Mouse (Mus musculus): Measurements from ENCODE around the gene Slc35e4.

DNA sequence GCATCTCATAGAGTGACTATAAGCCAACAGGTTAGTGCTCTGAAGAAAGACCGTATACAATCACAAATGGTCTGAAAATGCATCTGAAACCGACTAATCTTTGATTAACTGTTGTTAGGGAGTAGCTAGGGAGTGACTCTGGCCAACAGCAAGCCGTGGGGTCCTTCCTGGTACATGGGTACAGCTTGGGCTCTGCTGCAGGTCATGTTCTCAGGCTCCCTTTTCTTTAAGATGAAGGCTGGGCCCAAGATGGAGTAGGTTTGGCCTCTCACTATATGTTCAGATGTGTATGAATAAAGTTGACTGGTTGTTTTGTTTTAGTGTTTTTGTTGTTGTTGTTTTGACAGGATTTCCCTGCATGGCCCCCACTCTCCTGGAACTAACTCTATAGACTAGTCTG, 47.3 kb upstream of the Slc35e4 start:
- TF ChIP-seq POLR2A (IDR thresholded peaks at IDR 0.05; ENCODE audit: insufficient read depth, low read depth, low read length) (no peak), CTCF (IDR thresholded peaks at IDR 0.05; ENCODE audit: insufficient read depth, low read depth, low read length) (no peak)
